Mouse (Mus musculus) hindbrain, embryonic 14.5 days (tissue): ENCODE measurements at regions not wholly inside any gene's neighbourhood (a gene's known extent, or its start where the extent isn't known, plus 50 kb on each side); places are given as distances from the start of the nearest gene placed in this dataset.

Experiments
- ATAC-seq: fragments of 200-750 bp; cut with Nextera tagmentation; 2 replicates; pipeline ENCODE4 v1.8.0; 2017; ENCODE audit warnings: moderate number of reproducible peaks, mild to moderate bottlenecking, moderate TSS enrichment, moderate library complexity; ENCODE audit not compliant: low FRiP score
- DNase-seq: peaks from one replicate; pipeline ENCODE4 v3.0.0-alpha.2; 2015; ENCODE audit warnings: low spot score
- H3K27ac ChIP-seq: fragments of 300-500 bp; sonication (generic); 2 replicates; pipeline ENCODE4 v1.5.1; 2014; ENCODE audit warnings: mild to moderate bottlenecking, moderate library complexity
- H3K27me3 ChIP-seq: fragments of 300-500 bp; sonication (generic); 2 replicates; pipeline ENCODE4 v1.6.1; 2014; ENCODE audit warnings: mild to moderate bottlenecking, low read length, mixed read lengths; ENCODE audit not compliant: control insufficient read depth, insufficient read depth
- H3K36me3 ChIP-seq: fragments of 300-500 bp; sonication (generic); replicated peaks from 2 replicates; pipeline ENCODE4 v1.6.1; 2014; ENCODE audit not compliant: control insufficient read depth, insufficient read depth
- H3K4me1 ChIP-seq: fragments of 300-500 bp; sonication (generic); replicated peaks from 2 replicates; pipeline ENCODE4 v1.6.1; 2014; ENCODE audit warnings: antibody characterized with exemption, low read length, mixed read lengths; ENCODE audit not compliant: control insufficient read depth, insufficient read depth
- H3K4me2 ChIP-seq: fragments of 300-500 bp; sonication (generic); replicated peaks from 2 replicates; pipeline ENCODE4 v1.6.1; 2014; ENCODE audit warnings: mild to moderate bottlenecking, moderate library complexity
- H3K4me3 ChIP-seq: fragments of 300-500 bp; sonication (generic); replicated peaks from 2 replicates; pipeline ENCODE4 v1.5.1; 2014; ENCODE audit warnings: mild to moderate bottlenecking, low read length
- H3K9ac ChIP-seq: fragments of 300-500 bp; sonication (generic); 2 replicates; pipeline ENCODE4 v1.6.1; 2014
- H3K9me3 ChIP-seq: fragments of 300-500 bp; sonication (generic); 2 replicates; pipeline ENCODE4 v1.6.1; 2016; ENCODE audit warnings: low read length; ENCODE audit not compliant: control insufficient read depth
- WGBS: fragments of 180-500 bp; shearing (Covaris S2); extraction: QIAGEN DNeasy Blood & Tissue Kit; methylation state at CpG from one replicate; pipeline ENCODE4 v1.1.7; 2014; 5-methylcytosine and 5-hydroxymethylcytosine counted together

DNA sequence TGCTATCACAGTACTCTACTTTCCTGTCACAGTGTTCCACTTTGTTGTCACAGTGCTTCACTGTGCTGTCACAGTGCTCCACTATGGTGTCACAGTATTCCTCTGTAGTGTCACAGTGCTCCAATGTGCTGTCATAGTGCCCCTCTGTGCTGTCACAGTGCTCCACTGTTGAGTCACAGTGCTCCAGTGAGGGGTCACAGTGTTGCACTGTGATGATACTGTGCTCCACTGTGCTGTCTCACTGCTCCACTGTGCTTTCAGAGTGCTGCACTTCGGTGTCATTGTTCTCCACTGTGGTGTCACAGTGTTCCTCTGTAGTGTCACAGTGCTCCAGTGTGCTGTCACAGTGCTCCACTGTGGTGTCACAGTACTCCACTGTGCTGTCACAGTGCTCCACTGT is 75.0 kb upstream of the Trpm1 start:
- ATAC-seq: no peak
- no peaks in the 10 kb centered on the region for H3K4me1 ChIP-seq
- 83% methylated on average over 1 of the region's 1 CpGs for WGBS
- no peaks in the 10 kb centered on the region for H3K36me3 ChIP-seq
- no peak overlapping the region for H3K4me2 ChIP-seq
- DNase-seq: no peak
- H3K9ac ChIP-seq: no peak overlapping the region
- H3K4me3 ChIP-seq: no peak overlapping the region
- no peak overlapping the region for H3K27ac ChIP-seq
- no peaks in the 10 kb centered on the region for H3K9me3 ChIP-seq
- H3K27me3 ChIP-seq: no peaks in the 10 kb centered on the region

DNA sequence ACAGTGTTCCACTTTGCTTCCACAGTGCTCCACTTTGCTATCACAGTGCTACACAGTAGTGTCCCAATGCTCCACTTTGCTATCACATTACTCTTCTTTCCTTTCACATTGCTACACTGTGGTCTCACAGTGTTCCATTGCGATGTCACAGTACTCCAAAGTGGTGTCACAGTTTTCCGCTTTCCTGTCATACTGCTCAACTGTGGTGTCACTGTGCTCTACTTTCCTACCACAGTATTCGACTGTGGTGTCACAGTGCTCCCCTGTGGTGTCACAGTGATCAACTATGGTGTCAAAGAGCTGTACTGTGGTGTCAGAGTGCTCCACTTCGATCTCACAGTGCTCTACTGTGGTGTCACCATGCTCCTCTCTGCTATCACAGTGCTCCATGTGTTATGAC is 76.1 kb upstream of the Trpm1 start:
- Histone ChIP-seq H3K36me3 (no peaks in the 10 kb centered on the region), H3K27me3 (no peaks in the 10 kb centered on the region), H3K4me1 (no peaks in the 10 kb centered on the region), H3K9ac (no peak overlapping the region), H3K9me3 (no peaks in the 10 kb centered on the region), H3K4me2 (no peak overlapping the region), H3K27ac (no peak overlapping the region), H3K4me3 (no peak overlapping the region)
- WGBS: 82% methylated on average over 4 of the region's 4 CpGs
- ATAC-seq (no peak), DNase-seq (no peak)

DNA sequence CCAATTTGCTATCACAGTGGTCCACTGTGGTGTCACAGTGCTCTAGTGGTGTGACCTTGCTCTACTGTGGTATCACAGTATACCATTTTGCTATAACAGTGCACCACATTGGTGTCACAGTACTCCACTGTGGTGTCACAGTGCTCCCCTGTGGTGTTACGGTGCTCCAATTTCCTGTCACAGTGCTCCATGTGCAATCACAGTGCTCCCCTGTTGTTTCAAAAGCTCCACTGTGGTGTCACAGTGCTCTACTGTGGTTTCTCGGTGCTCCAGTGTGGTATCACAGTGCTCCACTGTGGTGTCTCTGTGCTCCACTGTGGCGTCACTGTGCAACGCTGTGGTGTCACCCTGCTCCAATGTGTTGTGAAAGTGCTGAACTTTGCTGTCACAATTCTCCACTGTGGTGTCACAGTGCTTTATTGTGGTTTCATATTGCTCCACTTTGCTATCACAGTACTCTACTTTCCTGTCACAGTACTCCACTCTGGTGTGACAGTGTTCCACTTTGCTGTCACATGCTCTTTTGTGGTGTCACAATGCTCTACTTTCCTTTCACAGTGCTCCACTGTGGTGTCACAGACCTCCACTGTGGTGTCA is 76.8 kb upstream of the Trpm1 start:
- no peak overlapping the region for H3K27ac ChIP-seq
- DNase-seq: no peak
- no peak overlapping the region for H3K4me2 ChIP-seq
- H3K9ac ChIP-seq: no peak overlapping the region
- no peaks in the 10 kb centered on the region for H3K4me1 ChIP-seq
- ATAC-seq: no peak
- no peaks in the 10 kb centered on the region for H3K27me3 ChIP-seq
- H3K9me3 ChIP-seq: no peaks in the 10 kb centered on the region
- 85% methylated on average over 4 of the region's 4 CpGs for WGBS
- no peak overlapping the region for H3K4me3 ChIP-seq
- no peaks in the 10 kb centered on the region for H3K36me3 ChIP-seq

DNA sequence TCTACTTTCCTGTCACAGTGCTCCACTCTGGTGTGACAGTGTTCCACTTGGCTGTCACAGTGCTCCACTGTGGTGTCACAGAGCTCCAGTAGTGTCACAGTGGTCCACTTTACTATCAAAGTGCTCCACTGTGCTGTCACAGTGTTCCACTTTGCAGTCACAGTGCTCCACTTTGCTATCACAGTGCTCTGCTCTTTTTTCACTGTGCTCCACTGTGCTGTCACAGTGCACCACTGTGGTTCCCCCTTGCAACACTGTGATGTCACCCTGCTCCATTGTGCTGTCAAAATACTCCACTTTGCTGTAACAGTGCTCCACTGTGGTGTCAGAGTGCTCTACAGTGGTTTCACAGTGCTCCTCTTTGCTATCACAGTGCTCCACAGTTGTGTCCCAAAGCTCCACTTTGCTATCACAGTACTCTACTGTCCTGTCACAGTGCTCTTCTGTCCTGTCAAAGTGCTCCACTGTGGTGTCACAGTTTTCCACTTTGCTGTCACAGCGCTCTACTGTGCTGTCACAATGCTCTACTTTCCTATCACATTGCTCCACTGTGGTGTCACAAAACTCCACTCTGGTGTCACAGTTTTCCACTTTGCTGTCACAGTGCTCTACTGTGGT is 77.8 kb upstream of the Trpm1 start:
- H3K36me3 ChIP-seq: no peaks in the 10 kb centered on the region
- H3K4me3 ChIP-seq: no peak overlapping the region
- no peaks in the 10 kb centered on the region for H3K9me3 ChIP-seq
- WGBS: 88% methylated on average over 1 of the region's 1 CpGs
- H3K27me3 ChIP-seq: no peaks in the 10 kb centered on the region
- H3K4me2 ChIP-seq: no peak overlapping the region
- no peak overlapping the region for H3K9ac ChIP-seq
- no peak for DNase-seq
- H3K4me1 ChIP-seq: no peaks in the 10 kb centered on the region
- no peak overlapping the region for H3K27ac ChIP-seq
- ATAC-seq: no peak

DNA sequence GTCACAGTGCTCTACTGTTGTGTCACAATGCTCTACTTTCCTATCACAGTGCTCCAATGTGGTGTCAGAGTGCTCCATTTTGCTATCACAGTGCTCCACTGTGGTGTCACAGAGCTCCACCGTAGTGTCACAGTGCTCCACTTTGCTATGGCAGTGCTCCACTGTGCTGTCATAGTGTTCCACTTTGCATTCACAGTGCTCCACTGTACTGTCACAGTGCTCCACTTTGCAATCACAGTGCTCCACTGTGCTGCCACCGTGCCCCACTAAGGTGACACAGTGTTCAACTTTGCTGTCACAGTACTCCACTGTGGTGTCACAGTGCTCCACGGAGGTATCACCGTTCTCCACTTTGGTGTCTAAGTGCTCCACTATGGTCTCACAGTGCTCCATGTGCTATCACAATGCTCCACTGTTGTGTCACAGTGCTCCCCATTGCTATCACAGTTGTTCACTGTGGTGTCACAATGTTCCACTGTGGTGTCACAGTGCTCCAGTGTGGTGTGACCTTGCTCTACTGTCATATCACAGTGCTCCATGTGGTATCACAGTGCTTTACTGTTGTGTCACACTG is 78.9 kb upstream of the Trpm1 start:
- H3K4me2 ChIP-seq: no peak overlapping the region
- no peaks in the 10 kb centered on the region for H3K4me1 ChIP-seq
- WGBS: 93% methylated on average over 4 of the region's 4 CpGs
- no peaks in the 10 kb centered on the region for H3K27me3 ChIP-seq
- no peaks in the 10 kb centered on the region for H3K9me3 ChIP-seq
- H3K36me3 ChIP-seq: no peaks in the 10 kb centered on the region
- H3K27ac ChIP-seq: no peak overlapping the region
- no peak overlapping the region for H3K4me3 ChIP-seq
- ATAC-seq: no peak
- no peak overlapping the region for H3K9ac ChIP-seq
- DNase-seq: no peak

DNA sequence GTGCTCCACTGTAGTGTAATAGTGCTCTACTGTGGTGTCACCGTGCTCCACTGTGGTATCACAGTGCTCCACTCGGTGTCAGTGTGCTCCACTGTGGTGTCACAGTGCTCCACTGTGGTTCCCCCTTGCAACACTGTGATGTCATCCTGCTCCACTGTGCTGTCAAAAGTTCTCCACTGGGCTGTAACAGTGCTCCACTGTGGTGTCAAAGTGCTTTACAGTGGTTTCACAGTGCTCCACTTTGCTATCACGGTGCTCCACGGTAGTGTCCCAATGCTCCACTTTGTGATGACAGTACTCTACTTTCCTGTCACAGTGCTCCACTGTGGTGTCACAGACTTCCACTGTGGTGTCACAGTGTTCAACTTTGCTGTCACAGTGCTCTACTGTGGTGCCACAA is 79.4 kb upstream of the Trpm1 start:
- ATAC-seq (0 out of 2 replicates have a peak, but pooled peaks have one; percentile 7), DNase-seq (no peak)
- Histone ChIP-seq H3K27ac (no peak overlapping the region), H3K4me1 (no peaks in the 10 kb centered on the region), H3K4me3 (no peak overlapping the region), H3K9ac (no peak overlapping the region), H3K9me3 (no peaks in the 10 kb centered on the region), H3K36me3 (no peaks in the 10 kb centered on the region), H3K27me3 (no peaks in the 10 kb centered on the region), H3K4me2 (no peak overlapping the region)
- WGBS: 92% methylated on average over 4 of the region's 4 CpGs

DNA sequence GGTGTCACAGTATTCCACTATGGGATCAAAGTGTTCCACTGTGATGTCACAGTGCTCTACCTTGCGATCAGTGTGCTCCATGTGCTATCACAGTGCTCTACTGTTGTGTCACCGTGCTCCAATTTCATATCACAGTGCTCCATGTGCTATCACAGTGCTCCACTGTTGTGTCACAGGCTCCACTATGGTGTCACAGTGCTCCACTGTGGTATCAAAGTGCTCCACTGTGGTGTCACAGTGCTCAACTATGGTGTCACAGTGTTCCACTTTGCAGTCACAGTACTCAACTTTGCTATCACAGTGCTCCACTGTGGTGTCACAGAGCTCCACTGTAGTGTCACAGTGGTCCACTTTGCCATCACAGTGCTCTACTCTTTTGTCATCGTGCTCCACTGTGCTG is 79.9 kb upstream of the Trpm1 start:
- Histone ChIP-seq H3K36me3 (no peaks in the 10 kb centered on the region), H3K4me2 (no peak overlapping the region), H3K4me1 (no peaks in the 10 kb centered on the region), H3K9ac (no peak overlapping the region), H3K9me3 (no peaks in the 10 kb centered on the region), H3K27ac (no peak overlapping the region), H3K27me3 (no peaks in the 10 kb centered on the region), H3K4me3 (no peak overlapping the region)
- DNase-seq (no peak), ATAC-seq (peak; percentile 26; the same call in 1 of the 2 replicates)
- 95% methylated on average over 3 of the region's 3 CpGs for WGBS

DNA sequence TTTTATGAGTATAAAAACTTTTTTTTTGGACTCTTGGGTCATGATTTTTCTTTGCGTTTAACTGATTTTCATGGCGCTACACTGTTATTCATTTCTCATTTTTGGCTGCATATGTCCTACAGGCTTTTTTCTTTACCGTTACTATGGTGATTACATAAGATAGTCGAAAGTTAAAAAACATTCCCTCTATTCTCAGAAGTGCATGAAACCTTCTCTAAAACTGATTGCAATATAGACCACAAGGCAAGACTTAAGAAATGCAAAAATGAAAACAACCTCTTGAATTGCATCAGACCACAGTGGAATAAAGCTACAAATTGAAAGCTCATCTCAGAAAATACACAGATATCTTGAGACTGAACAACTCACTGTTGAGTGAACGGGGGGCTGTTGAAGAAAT is 82.7 kb upstream of the Trpm1 start:
- DNase-seq: no peak
- Histone ChIP-seq H3K27ac (no peak overlapping the region), H3K9me3 (no peaks in the 10 kb centered on the region), H3K4me3 (no peak overlapping the region), H3K27me3 (no peaks in the 10 kb centered on the region), H3K4me2 (no peak overlapping the region), H3K9ac (no peak overlapping the region), H3K4me1 (no peaks in the 10 kb centered on the region), H3K36me3 (no peaks in the 10 kb centered on the region)
- ATAC-seq: no peak
- 89% methylated on average over 5 of the region's 5 CpGs for WGBS

DNA sequence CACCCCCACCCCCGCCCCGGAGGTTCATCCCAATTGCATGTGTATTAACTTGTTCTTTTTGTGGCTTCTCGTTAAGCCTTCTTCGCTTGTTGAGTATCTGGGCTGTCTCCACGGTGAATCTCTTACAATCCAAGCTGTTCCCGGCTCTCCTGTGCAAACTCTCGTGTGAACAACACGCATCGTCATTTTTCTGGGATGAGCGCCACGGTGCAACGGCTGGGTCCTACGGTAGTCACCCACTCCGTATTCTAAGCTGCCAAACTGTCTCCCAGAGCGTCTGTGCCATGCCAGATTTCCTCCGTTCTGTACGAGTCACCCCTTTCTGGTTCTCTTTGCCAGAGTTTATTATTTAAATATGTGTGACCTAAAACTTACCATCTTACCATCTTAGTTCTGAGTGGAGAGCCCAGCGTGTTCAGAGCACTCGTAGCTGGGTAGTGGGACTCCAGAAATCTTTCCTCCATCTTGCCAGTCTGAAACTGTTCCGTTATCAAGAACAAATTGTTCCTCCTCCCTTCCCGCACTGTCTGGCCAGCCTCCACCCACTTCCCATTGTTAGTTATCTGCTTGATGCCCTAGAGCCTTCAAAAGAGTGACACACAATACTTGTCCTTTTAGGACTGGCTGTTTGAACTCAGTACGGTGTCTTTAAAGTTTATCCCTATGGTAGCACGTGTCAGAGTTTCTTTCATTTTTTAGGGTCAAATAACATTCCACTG is 87.9 kb upstream of the Trpm1 start:
- no peak for DNase-seq
- Histone ChIP-seq H3K27ac (no peak overlapping the region), H3K36me3 (no peaks in the 10 kb centered on the region), H3K9me3 (no peaks in the 10 kb centered on the region), H3K4me3 (no peak overlapping the region), H3K4me1 (no peaks in the 10 kb centered on the region), H3K27me3 (no peaks in the 10 kb centered on the region), H3K4me2 (no peak overlapping the region), H3K9ac (no peak overlapping the region)
- WGBS: 81% methylated on average over 23 of the region's 23 CpGs
- no peak for ATAC-seq
